In the genomic region with DNA sequence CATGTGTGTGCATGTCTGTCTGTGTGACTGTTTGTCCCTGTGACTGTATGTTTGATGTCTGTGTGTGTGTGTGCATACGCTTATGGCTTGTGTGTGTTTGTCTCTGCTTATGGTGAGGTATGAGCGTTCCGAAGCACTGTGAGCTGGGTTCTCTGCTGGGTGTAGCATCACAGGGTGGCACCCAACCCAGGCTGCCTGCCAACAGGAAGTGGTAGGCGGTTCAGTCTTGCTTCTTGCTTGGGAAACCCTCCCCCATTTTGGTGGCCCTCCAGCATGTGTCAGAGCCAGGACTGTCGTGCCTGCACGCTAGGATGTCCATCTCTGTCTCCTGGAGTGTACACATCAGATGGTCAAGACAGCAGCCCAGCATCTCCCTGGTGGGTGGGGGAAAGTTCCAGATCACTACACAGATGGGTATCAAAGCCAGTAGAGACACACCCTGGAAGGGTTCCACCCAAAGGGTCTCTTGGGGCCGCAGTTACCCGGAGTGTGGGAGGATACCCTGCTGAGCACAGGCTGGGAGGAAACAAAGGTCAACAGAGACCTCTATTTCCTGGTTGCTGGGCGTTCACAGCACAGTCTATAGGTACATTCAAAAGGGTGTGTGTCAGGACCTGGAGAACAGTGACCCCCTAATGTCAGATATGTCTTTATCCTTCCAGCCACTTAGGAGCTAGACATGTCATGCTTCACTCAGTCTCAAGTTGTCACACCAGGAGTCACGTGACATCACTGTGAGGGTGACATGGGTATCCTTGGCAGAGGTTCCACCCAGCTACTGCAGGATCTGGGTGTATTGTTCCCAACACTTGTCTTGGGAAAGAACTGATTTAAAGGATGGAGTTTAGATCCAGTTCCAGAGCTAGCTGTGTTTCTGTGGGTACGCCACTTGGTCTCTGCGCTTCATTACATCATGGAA, we compare ENCODE assay signal across 9 mouse cellular contexts. TPM values are rescaled to one million over a fixed set of nuclear protein-coding genes. Genes with fewer than 3 reads are reported as not detected.
DNase-seq lines count a peak whose midpoint lies in the region; ATAC-seq and TF ChIP-seq lines count a peak whose summit lies in the region.
"Had no signal": no experiment of that assay in that cellular context is flagged by ENCODE, and none has a peak within 500 bp of the region (broad histone marks: within the 10 kb centered on the region; RNA-seq: fewer than 3 reads in every experiment).

No protein-coding gene starts in this region.

- no peaks in the 10 kb centered on the region for H3K4me1 ChIP-seq in testis, adult 2 months (ENCODE audit: control insufficient read depth, insufficient read depth, low read length)
- H3K4me1 ChIP-seq in stomach, postnatal 0 days (replicated peaks; ENCODE audit: control insufficient read depth, insufficient read depth), result no peaks in the 10 kb centered on the region
- peaks cover 30% of the 10 kb centered on the region for H3K4me1 ChIP-seq in midbrain, embryonic 10.5 days

- TF ChIP-seq EP300 in stomach, postnatal 0 days (optimal IDR thresholded peaks at IDR 0.05), result no peak

- no peak for DNase-seq in testis, postnatal 14 days (ENCODE audit: low spot score)
- DNase-seq in brain, adult 2 months (ENCODE audit: low read depth, low spot score), result peak; percentile 92
- DNase-seq in heart, adult 18-20 months, result peak; percentile 76 to 87
- DNase-seq in layer of hippocampus, adult 11-12 months (ENCODE audit: low spot score), result peak; percentile 87
- DNase-seq in stomach, postnatal 0 days (ENCODE audit: low spot score), result peak; percentile 73
- DNase-seq in midbrain, embryonic 10.5 days (ENCODE audit: low spot score), result no peak

- WGBS in stomach, postnatal 0 days, result 56% methylated on average over 12 of the region's 12 CpGs
- WGBS in midbrain, embryonic 10.5 days, result 90% methylated on average over 12 of the region's 12 CpGs

- ATAC-seq in megakaryocyte, adult 5-6 weeks (ENCODE audit: poor library complexity, severe bottlenecking), result peak; percentile 68
- ATAC-seq in stomach, postnatal 0 days (ENCODE audit: low FRiP score, low TSS enrichment), result peak; percentile 87

- H3K9ac ChIP-seq in stomach, postnatal 0 days (ENCODE audit: low read length), result no peak overlapping the region
- H3K9ac ChIP-seq: neural tube, embryonic 12.5 days had no signal

- no peak overlapping the region for H3K4me2 ChIP-seq in stomach, postnatal 0 days (replicated peaks; ENCODE audit: low read depth)
- H3K4me2 ChIP-seq: neural tube, embryonic 12.5 days had no signal

- H3K27ac ChIP-seq in testis, adult 2 months (ENCODE audit: control insufficient read depth, insufficient read depth, low read depth, low read length), result peak overlapping the region; percentile 25; the same call in 1 of the 2 replicates
- peak overlapping the region; percentile 45; the same call in 1 of the 2 replicates for H3K27ac ChIP-seq in stomach, postnatal 0 days (replicated peaks)
- H3K27ac ChIP-seq in midbrain, embryonic 10.5 days (replicated peaks), result no peak overlapping the region
- H3K27ac ChIP-seq: neural tube, embryonic 12.5 days had no signal

- no peak for TF ChIP-seq CTCF in testis, adult 2 months (IDR thresholded peaks at IDR 0.05; ENCODE audit: control insufficient read depth, insufficient read depth, insufficient replicate concordance, low read depth, low read length)
- no peak for TF ChIP-seq CTCF in stomach, postnatal 0 days (IDR thresholded peaks at IDR 0.05; ENCODE audit: low read depth)

- no peaks in the 10 kb centered on the region for H3K27me3 ChIP-seq in testis, adult 2 months (ENCODE audit: control insufficient read depth, insufficient read depth, low read length)
- no peaks in the 10 kb centered on the region for H3K27me3 ChIP-seq in stomach, postnatal 0 days (ENCODE audit: control insufficient read depth, insufficient read depth, low read length)
- H3K27me3 ChIP-seq in midbrain, embryonic 10.5 days (ENCODE audit: low read depth, poor library complexity, severe bottlenecking), result no peaks in the 10 kb centered on the region
- H3K27me3 ChIP-seq: neural tube, embryonic 12.5 days had no signal

- no peaks in the 10 kb centered on the region for H3K9me3 ChIP-seq in stomach, postnatal 0 days (ENCODE audit: control insufficient read depth, low read length)
- H3K9me3 ChIP-seq in midbrain, embryonic 10.5 days (replicated peaks), result no peaks in the 10 kb centered on the region
- H3K9me3 ChIP-seq: neural tube, embryonic 12.5 days had no signal

- no peak for TF ChIP-seq POLR2A in testis, adult 2 months (IDR thresholded peaks at IDR 0.05; ENCODE audit: control insufficient read depth, low read depth, low read length)

- H3K36me3 ChIP-seq in testis, adult 2 months (ENCODE audit: control insufficient read depth, insufficient read depth, low read length), result no peaks in the 10 kb centered on the region
- no peaks in the 10 kb centered on the region for H3K36me3 ChIP-seq in stomach, postnatal 0 days (ENCODE audit: control insufficient read depth, insufficient read depth, low read length)
- peaks cover 96% of the 10 kb centered on the region for H3K36me3 ChIP-seq in midbrain, embryonic 10.5 days

- no peak overlapping the region for H3K4me3 ChIP-seq in testis, adult 2 months (ENCODE audit: control insufficient read depth, low read depth, low read length)
- H3K4me3 ChIP-seq in stomach, postnatal 0 days (ENCODE audit: low read depth, low read length), result no peak overlapping the region
- H3K4me3 ChIP-seq in midbrain, embryonic 10.5 days, result no peak overlapping the region
- H3K4me3 ChIP-seq: neural tube, embryonic 12.5 days had no signal

RNA-seq across cellular contexts. Expression of gene Sbk1, which starts 13.1 kb away (rescaled TPM):
- 8.8 and 9.9 TPM in 2 replicates for polyA plus RNA-seq in testis, adult 2 months (2012; rRNA removed)
- 10 to 100 TPM; 72.3 to 73.8 TPM for total RNA-seq in heart, adult 18-20 months (2021)
- 4.7 and 5.2 TPM in 2 replicates for total RNA-seq in megakaryocyte, adult 5-6 weeks (2015)
- total RNA-seq in megakaryocyte, adult 5-6 weeks (2017), result 5.1 and 5.6 TPM in 2 replicates
- 4.0 and 5.3 TPM in 2 replicates for polyA plus RNA-seq in stomach, postnatal 0 days (2015; fragmentation: Nextera tagmentation; extraction: Ambion mirVana)
- 91.5 and 129 TPM in 2 replicates for polyA plus RNA-seq in midbrain, embryonic 10.5 days (2016; fragmentation: Nextera tagmentation; extraction: Ambion mirVana)

Comparison
In these comparisons a context has a peak if more than half of its experiments do, and no peak if none do; other contexts are left out.
1. DNase-seq: peak in brain, adult 2 months (single experiment), heart, adult 18-20 months (2 of 2), layer of hippocampus, adult 11-12 months (single experiment) and stomach, postnatal 0 days (single experiment); none in testis, postnatal 14 days (single experiment) and midbrain, embryonic 10.5 days (single experiment).